Mouse (Mus musculus) MEL (cell line): ENCODE measurements around the gene Cyfip1. TPM values are rescaled to one million over a fixed set of nuclear protein-coding genes. Genes with fewer than 3 reads are reported as not detected.
A peak's percentile ranks its signal among the peaks of the same experiment; 100 is the strongest.

Source experiments
- DNase-seq: peaks from one replicate; pipeline ENCODE4 v3.0.0; 2011; ENCODE audit warnings: low read depth, low spot score
- H3K27ac ChIP-seq: 2 replicates; pipeline ENCODE4 v1.5.1; 2012; ENCODE audit warnings: low read depth, mild to moderate bottlenecking, control low read depth, low read length, moderate library complexity; ENCODE audit not compliant: control insufficient read depth
- H3K27me3 ChIP-seq, 2 experiments: fragments of 150-350 bp in 1 of 2; sonication (generic) in 1 of 2; 2 replicates each; pipeline ENCODE4 v1.6.1; 2012; ENCODE audit warnings: low read length in 2 of 2, mild to moderate bottlenecking in 2 of 2, improper control_type of control experiment in 1 of 2, moderate library complexity in 1 of 2; ENCODE audit not compliant: insufficient read depth in 2 of 2, control insufficient read depth in 1 of 2
- H3K36me3 ChIP-seq, 2 experiments: 2 replicates each; pipeline ENCODE4 v1.6.1; 2012 to 2014; ENCODE audit warnings: low read length in 2 of 2, improper control_type of control experiment in 1 of 2, inconsistent platforms in 1 of 2, mild to moderate bottlenecking in 1 of 2; ENCODE audit not compliant: insufficient read depth in 2 of 2, control insufficient read depth in 1 of 2
- H3K4me1 ChIP-seq, 2 experiments: fragments of 150-350 bp in 1 of 2; sonication (generic) in 1 of 2; 2 replicates each; pipeline ENCODE4 v1.6.1; 2012; ENCODE audit warnings: low read length in 2 of 2, improper control_type of control experiment in 1 of 2, mild to moderate bottlenecking in 1 of 2; ENCODE audit not compliant: insufficient read depth in 2 of 2, control insufficient read depth in 1 of 2
- H3K4me3 ChIP-seq, 2 experiments: fragments of 150-350 bp in 1 of 2; sonication (generic) in 1 of 2; 2 replicates each; pipeline ENCODE4 v1.5.1; 2012; ENCODE audit warnings: low read depth in 2 of 2, low read length in 2 of 2, mild to moderate bottlenecking in 2 of 2, moderate library complexity in 2 of 2, control low read depth in 1 of 2, improper control_type of control experiment in 1 of 2; ENCODE audit not compliant: control insufficient read depth in 1 of 2, insufficient read depth in 1 of 2
- H3K79me2 ChIP-seq: 2 replicates; pipeline ENCODE4 v1.6.1; 2012; ENCODE audit warnings: mild to moderate bottlenecking, low read length, moderate library complexity; ENCODE audit not compliant: control insufficient read depth, poor library complexity, insufficient read depth
- H3K9ac ChIP-seq: 2 replicates; pipeline ENCODE4 v1.6.1; 2012; ENCODE audit warnings: low read depth, mild to moderate bottlenecking, control low read depth, low read length, moderate library complexity; ENCODE audit not compliant: control insufficient read depth, poor library complexity, severe bottlenecking
- H3K9me3 ChIP-seq: fragments of 150-350 bp; sonication (generic); replicated peaks from 2 replicates; pipeline ENCODE4 v1.6.1; 2012; ENCODE audit warnings: mild to moderate bottlenecking, low read length, improper control_type of control experiment, moderate library complexity; ENCODE audit not compliant: insufficient read depth
- CHD1 ChIP-seq: IDR thresholded peaks from 2 replicates; pipeline ENCODE4 v1.6.1; 2012; ENCODE audit warnings: low read depth, mild to moderate bottlenecking, inconsistent platforms, low read length, improper control_type of control experiment
- CTCF ChIP-seq, 3 experiments: IDR thresholded peaks in 2 of 3; conservative IDR thresholded peaks in 1 of 3; 2 replicates each; pipeline ENCODE4 v1.5.1; 2011 to 2012; ENCODE audit warnings: low read length in 3 of 3, low read depth in 2 of 3, mild to moderate bottlenecking in 2 of 3, improper control_type of control experiment in 1 of 3, inconsistent platforms in 1 of 3, mixed read lengths in 1 of 3, moderate library complexity in 1 of 3; ENCODE audit not compliant: control insufficient read depth in 1 of 3, insufficient read depth in 1 of 3, poor library complexity in 1 of 3, severe bottlenecking in 1 of 3
- E2F4 ChIP-seq: IDR thresholded peaks from 2 replicates; pipeline ENCODE4 v1.6.1; 2011; ENCODE audit warnings: low read depth, low read length, improper control_type of control experiment, borderline replicate concordance
- ELF1 ChIP-seq: IDR thresholded peaks from 2 replicates; pipeline ENCODE4 v1.6.1; 2014; ENCODE audit warnings: low read depth, mild to moderate bottlenecking, inconsistent platforms, low read length, improper control_type of control experiment, moderate library complexity
- KAT2A ChIP-seq: conservative IDR thresholded peaks from 2 replicates; pipeline ENCODE4 v1.6.1; 2012; ENCODE audit warnings: low read depth, low read length, improper control_type of control experiment, inconsistent platforms
- MAFK ChIP-seq: IDR thresholded peaks from 2 replicates; pipeline ENCODE4 v1.6.1; 2011; ENCODE audit warnings: low read depth, mild to moderate bottlenecking, low read length, improper control_type of control experiment, borderline replicate concordance
- MAX ChIP-seq: IDR thresholded peaks from 2 replicates; pipeline ENCODE4 v1.6.1; 2011; ENCODE audit warnings: low read length, improper control_type of control experiment
- MAZ ChIP-seq: IDR thresholded peaks from 2 replicates; pipeline ENCODE4 v1.6.1; 2012; ENCODE audit warnings: low read depth, mild to moderate bottlenecking, inconsistent platforms, low read length, improper control_type of control experiment
- POLR2A ChIP-seq, 2 experiments: IDR thresholded peaks; 2 replicates each; pipeline ENCODE4 v1.6.1; 2011 to 2012; ENCODE audit warnings: low read length in 2 of 2, mild to moderate bottlenecking in 2 of 2, control low read depth in 1 of 2, improper control_type of control experiment in 1 of 2, low read depth in 1 of 2, moderate library complexity in 1 of 2; ENCODE audit not compliant: control insufficient read depth in 1 of 2, insufficient read depth in 1 of 2, poor library complexity in 1 of 2
- POLR2AphosphoS2 ChIP-seq: IDR thresholded peaks from 2 replicates; pipeline ENCODE4 v1.6.1; 2011; ENCODE audit warnings: low read length, improper control_type of control experiment
- POLR2AphosphoS5 ChIP-seq: IDR thresholded peaks from 2 replicates; pipeline ENCODE4 v1.6.1; 2012; ENCODE audit warnings: low read depth, borderline replicate concordance, mild to moderate bottlenecking, inconsistent platforms, low read length, moderate library complexity, mixed read lengths
- SIN3A ChIP-seq: IDR thresholded peaks from 2 replicates; pipeline ENCODE4 v1.6.1; 2012; ENCODE audit warnings: low read length, improper control_type of control experiment, inconsistent platforms
- SMC3 ChIP-seq: IDR thresholded peaks from 2 replicates; pipeline ENCODE4 v1.6.1; 2011; ENCODE audit warnings: low read depth, low read length, improper control_type of control experiment
- TCF12 ChIP-seq: IDR thresholded peaks from 2 replicates; pipeline ENCODE4 v1.6.1; 2014; ENCODE audit warnings: low read depth, mild to moderate bottlenecking, inconsistent platforms, low read length, improper control_type of control experiment, moderate library complexity
- UBTF ChIP-seq: IDR thresholded peaks from 2 replicates; pipeline ENCODE4 v1.6.1; 2012; ENCODE audit warnings: low read depth, mild to moderate bottlenecking, inconsistent platforms, low read length, improper control_type of control experiment, moderate library complexity, borderline replicate concordance; ENCODE audit not compliant: insufficient read depth
- USF2 ChIP-seq, 2 experiments: IDR thresholded peaks; 2 replicates each; pipeline ENCODE4 v1.6.1; 2011 to 2012; ENCODE audit warnings: improper control_type of control experiment in 2 of 2, low read length in 2 of 2, borderline replicate concordance in 1 of 2, inconsistent platforms in 1 of 2, low read depth in 1 of 2, mild to moderate bottlenecking in 1 of 2; ENCODE audit not compliant: insufficient read depth in 1 of 2
- ZKSCAN1 ChIP-seq: IDR thresholded peaks from 2 replicates; pipeline ENCODE4 v1.6.1; 2012; ENCODE audit warnings: low read depth, mild to moderate bottlenecking, inconsistent platforms, low read length, improper control_type of control experiment, moderate library complexity
- polyA plus RNA-seq, 2 experiments: library from polyadenylated mRNA; stranded (reverse) in 1 of 2; unstranded in 1 of 2; fragments of >175 nt in 1 of 2; fragments of >200 nt in 1 of 2; gene quantifications; 2 replicates each; pipeline versions ENCODE4 v1.2.1 to v1.2.4; 2012; ENCODE audit warnings: low replicate concordance in 2 of 2, low read depth in 1 of 2; ENCODE audit not compliant: insufficient read length in 2 of 2, insufficient read depth in 1 of 2, missing spikeins in 1 of 2
- total RNA-seq: library from RNA; depleted of rRNA; stranded (reverse); fragments of 300-350 nt; gene quantifications from 2 replicates; pipeline ENCODE4 v1.2.3, GENCODE M21; 2012

Gene Cyfip1
- total and polyA plus RNA-seq, 3 experiments: 18.3 to 124 (median 27.6) TPM

GRCm38 (mm10) chr7:55905449-55905848, 63.9 kb downstream of the Cyfip1 start:
- no peak overlapping the region for H3K9ac ChIP-seq
- H3K36me3 ChIP-seq: peaks cover 0 to 1% of the 10 kb centered on the region in 2 experiments; a peak in 1 of 4 replicates
- no peak overlapping the region for H3K27ac ChIP-seq
- TF ChIP-seq SMC3 (peak; percentile 26), MAFK (no peak), UBTF (no peak), TCF12 (no peak), KAT2A (no peak), MAX (no peak), POLR2A (IDR thresholded peaks at IDR 0.05; ENCODE audit: control insufficient read depth in 1 of 2, insufficient read depth in 1 of 2, low read depth in 1 of 2, low read length in 2 of 2, poor library complexity in 1 of 2) (no peak), SIN3A (no peak), CTCF (IDR thresholded peaks at IDR 0.05 in 2 of 3, conservative IDR thresholded peaks at IDR 0.05 in 1 of 3; ENCODE audit: control insufficient read depth in 1 of 3, insufficient read depth in 1 of 3, low read depth in 2 of 3, low read length in 3 of 3, poor library complexity in 1 of 3, severe bottlenecking in 1 of 3) (peak in 2 of 3 experiments; percentile 7 to 49; a peak in 2 of 6 replicates), E2F4 (no peak), USF2 (IDR thresholded peaks at IDR 0.05; ENCODE audit: borderline replicate concordance in 1 of 2, insufficient read depth in 1 of 2, low read depth in 1 of 2, low read length in 2 of 2) (no peak), CHD1 (no peak), ZKSCAN1 (no peak), POLR2AphosphoS2 (no peak), ELF1 (no peak)
- H3K4me3 ChIP-seq: no peak overlapping the region
- H3K9me3 ChIP-seq: no peaks in the 10 kb centered on the region
- no peak for DNase-seq
- no peaks in the 10 kb centered on the region for H3K79me2 ChIP-seq
- no peaks in the 10 kb centered on the region for H3K4me1 ChIP-seq
- H3K27me3 ChIP-seq: no peaks in the 10 kb centered on the region

GRCm38 (mm10) chr7:55909519-55909918, 68.0 kb downstream of the Cyfip1 start:
- no peaks in the 10 kb centered on the region for H3K79me2 ChIP-seq
- no peaks in the 10 kb centered on the region for H3K27me3 ChIP-seq
- no peaks in the 10 kb centered on the region for H3K4me1 ChIP-seq
- no peaks in the 10 kb centered on the region for H3K9me3 ChIP-seq
- peak; percentile 16 for DNase-seq
- H3K9ac ChIP-seq: no peak overlapping the region
- TF ChIP-seq POLR2A (IDR thresholded peaks at IDR 0.05; ENCODE audit: control insufficient read depth in 1 of 2, insufficient read depth in 1 of 2, low read depth in 1 of 2, low read length in 2 of 2, poor library complexity in 1 of 2) (no peak), POLR2AphosphoS5 (no peak), MAZ (no peak)
- no peak overlapping the region for H3K27ac ChIP-seq
- H3K4me3 ChIP-seq: no peak overlapping the region
- H3K36me3 ChIP-seq: no peaks in the 10 kb centered on the region; a peak in 1 of 4 replicates
